Mouse (Mus musculus) thymus, postnatal 4 days (tissue): ENCODE measurements around the gene Map4k3.
A peak's percentile ranks its signal among the peaks of the same experiment; 100 is the strongest.
"Not testable (repeated sequence)": the region's sequence is repeated elsewhere in the genome, so short reads cannot be mapped to it uniquely, and the experiment has no call there.

Source experiments
- DNase-seq: peaks from one replicate; pipeline ENCODE4 v3.0.0; 2021

Map4k3 gene

DNA sequence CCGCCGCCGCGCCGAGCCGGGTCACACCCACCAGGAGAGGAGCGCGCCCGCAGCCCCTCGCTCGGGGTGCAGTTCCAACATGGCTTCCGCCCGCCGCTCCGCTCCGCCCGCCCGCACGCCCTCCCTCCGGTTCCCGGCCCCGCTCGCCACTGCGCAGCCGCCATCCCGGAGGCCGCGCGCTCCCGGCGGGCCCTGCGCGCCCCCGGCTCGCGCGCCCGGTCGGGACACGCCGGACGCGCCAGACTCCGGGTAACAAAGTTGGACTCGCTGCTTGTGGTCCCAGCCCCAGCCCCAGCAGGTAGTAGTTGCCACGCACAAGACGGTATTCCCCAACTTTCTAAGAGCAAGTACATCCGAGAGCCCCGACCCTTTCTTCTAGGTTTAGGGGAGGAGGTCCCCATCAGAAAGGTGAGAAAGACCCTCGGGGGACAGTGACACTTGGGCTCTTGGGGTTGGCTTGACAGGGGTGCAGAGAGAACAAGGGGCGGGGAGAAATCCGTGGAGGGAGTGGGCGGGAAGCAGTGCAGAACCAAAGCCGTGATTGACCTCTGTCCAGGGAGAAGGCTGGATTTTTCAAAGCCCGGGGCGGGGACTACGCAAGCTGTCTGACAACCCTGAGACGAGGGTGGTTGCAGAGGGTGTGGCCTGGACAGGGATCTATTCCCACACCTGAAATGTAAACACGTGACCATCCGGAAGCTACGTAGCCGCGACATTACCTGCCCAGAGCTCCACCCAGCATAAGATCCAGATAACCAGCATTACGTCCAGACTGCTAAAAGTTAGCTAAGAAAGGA lies at the start of gene Map4k3:
Gene Map4k3 (minus strand): TSS at position 424 of the 797 bp plus-strand sequence.
- peak; percentile 90 for DNase-seq

DNA sequence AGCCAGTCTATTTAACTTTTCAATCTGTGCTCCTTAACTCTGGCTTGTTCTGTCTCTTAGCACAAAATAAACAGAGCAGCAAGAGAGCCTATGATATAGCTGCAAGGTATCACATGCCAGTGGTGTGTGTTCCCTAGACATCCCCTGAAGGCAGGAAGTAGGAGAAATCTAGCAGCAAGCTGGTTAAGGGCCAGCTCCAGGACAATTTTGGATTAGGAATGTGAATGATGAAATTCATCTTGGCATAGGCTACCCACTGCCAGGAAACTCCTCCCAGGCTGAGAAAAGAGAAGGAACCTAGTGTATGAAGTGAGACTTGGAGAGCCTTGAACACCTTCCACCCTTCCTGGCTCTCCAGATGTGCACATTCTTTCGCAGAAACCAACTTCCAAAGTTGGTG lies 49.3 kb upstream of the Map4k3 start:
- no peak for DNase-seq

DNA sequence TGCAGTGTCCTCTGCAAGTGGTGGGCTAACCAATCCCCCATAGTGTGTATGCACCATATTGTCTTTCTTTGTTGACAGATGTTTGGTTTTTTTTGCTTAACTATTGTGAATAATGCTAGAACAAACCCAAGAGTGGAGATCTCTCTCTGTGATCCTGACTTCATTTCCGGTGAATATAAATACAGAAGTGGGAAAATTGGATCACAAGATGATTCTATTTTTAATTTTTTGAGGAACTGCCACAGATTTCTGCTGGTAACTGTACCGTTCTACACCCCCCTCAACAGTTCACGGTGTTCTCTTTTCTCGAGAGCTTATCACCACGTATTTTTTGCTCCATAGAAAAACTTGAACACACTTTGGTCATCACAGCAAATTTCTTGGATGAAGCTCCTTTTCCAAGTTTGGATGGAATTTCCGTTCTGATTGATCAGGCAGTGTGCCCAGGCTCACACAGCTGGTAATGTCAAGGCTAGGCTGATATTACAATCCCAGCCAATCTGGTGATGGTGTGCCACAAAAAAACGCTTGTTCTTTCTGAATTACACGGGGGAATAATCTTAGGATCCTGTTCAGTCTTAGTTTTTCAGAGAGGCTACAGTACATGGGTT lies 47.0 kb upstream of the Map4k3 start:
- DNase-seq: no peak

DNA sequence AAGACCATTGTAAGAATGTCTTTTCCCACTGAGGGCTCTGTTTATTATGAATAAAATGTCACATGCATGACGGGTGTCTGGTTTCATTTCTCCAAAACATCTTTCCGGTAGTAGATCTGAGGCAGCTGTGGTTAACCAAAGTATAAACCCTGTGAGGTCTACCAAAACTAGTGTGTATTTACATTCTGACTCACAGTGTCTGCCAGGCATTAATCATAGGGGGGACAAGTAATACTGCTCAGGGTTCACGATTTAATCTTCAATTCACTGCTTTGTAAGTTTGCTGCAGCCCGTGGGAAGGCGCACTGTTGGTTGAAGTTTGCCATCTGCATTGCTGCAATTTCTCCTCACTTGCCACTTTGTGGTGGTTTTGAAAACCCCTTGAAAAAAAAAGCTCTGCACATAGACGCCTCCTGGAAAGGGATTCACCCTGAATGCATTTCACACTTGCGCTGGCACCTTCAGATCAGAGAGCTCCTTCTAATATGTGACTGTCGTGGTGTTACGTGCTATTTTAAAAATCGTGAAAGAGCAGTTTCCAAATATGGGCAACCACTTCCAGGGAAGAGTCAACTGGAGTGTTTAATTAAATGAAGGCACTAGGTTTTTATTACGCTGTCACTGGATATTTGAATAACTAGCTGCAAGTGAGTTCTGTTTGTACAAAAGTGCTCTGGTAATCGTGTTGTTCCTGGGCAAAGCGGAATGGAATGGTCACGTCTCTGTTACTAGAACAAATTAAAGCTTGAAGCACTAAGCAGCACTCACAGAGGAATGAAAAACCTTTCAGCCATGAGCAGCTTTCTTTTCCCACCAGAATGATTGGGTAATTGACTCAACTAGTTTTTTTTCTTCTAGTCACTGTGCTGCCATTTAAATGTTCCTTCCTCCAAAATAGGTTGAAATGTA lies 44.5 kb upstream of the Map4k3 start:
- DNase-seq: peak; percentile 14

DNA sequence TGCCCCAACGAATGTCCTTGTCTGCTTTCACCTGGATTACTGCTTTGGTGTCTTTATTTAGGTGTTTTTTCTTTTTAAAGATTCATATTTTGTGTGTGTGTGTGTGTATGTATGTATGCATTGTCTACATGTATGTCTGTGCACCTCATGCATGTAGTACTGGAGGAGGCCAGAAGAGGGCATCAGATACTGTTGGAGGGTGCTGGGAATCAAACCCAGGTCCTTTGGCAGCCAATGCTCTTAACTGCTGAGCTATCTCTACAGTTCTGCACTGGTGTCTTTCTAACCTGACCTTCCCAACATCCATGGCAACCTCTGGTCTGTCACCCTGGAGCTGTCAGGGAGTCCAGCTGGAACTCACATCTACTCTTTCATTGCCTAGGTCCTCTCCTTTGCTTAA lies 41.8 kb upstream of the Map4k3 start:
- DNase-seq: no peak

DNA sequence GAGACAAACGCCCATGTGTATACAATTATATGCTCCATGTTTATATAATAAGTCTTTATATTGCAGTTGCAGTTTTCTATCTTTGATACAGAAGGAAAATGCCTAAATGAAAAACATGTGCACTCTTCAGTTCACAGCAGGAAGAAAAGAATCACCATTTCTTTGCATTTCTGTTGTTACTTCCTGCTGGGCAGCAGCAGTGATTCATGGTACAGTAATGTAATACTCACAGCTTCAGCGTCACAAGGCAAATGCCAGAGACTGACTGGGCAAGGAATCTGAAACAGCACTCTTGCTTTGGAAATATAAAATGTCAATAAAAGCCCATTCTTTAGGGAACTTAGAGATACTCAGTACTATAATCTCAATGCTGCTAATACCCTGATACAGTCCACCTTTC lies 36.9 kb upstream of the Map4k3 start:
- no peak for DNase-seq

DNA sequence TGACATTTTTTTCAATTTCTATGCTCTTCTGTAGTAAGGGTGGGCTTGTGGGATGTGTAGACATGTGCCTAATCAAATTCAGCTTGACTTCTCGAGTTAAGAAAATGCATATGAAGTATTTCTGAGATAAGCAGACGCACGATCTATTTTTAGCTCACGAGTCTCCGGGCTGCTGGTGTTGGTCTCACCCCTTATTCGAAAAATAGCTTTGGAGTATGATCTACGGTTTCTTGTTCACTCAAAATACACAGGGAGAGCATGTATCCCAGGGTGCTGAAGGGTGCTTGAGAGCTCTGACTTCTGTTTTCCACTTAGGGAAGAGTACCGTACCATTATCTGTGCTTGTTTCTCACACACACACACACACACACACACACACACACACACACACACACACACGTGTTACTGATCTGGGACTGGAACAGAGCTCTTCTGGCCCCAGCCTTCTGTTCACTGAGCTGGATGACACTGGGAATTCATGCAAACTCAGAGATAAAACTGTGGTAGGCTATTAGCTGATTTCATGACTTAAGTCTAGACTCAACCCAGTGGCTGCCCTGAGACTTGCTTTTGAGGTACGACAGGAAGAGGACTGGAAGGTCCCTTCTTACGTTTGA lies 34.9 kb upstream of the Map4k3 start:
- no peak for DNase-seq

DNA sequence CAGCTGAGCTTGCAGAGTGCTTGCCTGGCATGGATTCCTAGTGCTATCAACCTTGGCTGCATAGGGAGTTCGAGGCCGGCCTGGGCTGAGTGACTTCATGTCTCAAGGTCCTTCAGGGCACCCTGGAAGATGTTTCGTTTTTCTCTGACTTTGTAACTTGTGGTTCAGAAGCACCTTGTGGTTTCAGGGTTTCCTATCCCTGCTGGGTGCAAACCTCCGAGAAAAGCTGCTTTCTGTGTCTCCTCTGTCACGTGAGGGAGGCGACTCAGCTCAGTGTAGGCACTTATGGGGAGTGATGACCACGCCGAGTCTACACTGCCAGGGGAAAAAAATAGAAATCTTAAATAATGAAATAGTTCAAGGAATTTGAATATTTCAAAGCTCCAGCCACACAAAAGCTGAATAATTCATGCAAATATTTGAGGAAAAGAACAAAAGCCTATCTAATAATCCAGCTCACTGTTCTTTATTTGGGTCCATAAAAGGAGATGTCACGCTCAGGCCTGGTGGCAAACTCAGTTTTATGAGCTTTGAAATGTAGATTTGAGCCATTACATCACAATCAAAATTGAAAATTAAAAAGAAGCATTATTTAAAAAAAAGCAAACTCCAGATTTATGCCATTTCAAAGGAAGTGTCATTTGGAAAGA lies 34.2 kb upstream of the Map4k3 start:
- DNase-seq: peak; percentile 29

DNA sequence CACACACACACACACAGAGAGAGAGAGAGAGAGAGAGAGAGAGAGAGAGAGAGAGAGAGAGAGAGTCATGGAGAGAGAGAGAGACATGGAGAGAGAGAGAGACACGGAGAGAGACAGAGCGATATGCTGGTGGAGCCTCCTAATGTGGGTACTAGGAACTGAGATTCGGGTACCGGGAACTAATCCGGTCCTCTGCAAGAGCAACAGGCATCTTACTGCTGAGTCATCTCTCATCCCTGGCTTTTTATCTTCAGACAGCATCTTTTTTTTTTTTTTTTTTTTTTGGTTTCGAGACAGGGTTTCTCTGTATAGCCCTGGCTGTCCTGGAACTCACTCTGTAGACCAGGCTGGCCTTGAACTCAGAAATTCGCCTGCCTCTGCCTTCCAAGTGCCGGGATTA lies 32.9 kb upstream of the Map4k3 start:
- not testable (repeated sequence) for DNase-seq

DNA sequence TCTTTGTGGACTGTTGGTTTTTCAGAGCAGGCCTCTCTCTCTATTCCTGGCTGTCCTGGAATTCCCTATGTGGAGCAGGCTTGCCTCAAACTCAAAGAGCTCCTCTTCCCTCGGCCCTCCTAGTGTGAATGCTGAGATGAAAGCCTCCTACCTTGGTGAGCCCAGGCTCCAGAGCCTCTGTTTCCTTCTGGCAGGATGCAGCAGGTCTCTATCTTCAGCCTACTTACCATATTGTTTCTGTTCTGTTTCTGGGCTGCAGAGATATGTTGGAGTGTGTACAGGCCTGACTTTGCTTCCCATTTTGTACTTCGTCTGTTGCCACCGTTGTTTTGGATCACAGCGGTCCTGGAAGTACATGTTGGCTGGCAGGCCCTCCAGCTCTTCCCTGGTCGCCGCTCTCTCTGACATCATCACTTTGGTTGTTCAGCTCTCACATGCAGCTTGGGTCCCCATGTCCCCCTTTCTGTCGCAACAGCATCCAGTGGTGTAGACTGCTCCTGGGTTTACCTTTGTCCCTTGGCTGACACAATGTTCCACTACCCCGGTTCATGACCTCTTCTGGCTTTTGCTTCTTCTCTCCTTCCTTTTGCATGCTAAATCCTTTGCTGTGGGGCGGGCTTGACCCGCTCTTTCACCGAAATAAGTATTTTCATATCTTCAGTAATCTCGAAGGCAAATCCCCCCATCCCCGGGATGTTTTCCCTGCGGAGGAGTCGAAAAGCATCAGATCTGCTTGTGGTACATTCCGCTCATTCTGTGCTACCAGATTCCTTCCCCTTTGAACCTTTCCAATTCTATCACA lies 32.3 kb upstream of the Map4k3 start:
- no peak for DNase-seq

DNA sequence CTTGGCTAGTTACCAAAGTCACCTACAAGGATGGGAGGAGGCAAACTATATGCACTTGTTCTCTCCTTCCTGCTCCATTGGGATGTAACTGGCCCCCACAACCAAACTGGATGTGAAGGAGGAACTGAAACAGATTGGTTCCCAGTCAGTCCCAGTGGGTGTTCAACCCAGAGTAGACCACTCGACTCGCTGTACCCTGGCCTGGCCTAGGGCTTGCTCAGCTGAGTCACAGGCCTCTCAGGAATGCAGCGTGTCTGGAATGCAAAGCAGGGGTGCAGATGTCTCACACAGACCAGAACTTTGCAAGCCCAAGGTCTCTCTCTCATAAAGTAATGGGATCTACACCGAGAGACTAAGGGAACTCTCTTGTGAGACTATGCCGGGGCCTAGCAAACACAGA lies 27.8 kb upstream of the Map4k3 start:
- DNase-seq: no peak

DNA sequence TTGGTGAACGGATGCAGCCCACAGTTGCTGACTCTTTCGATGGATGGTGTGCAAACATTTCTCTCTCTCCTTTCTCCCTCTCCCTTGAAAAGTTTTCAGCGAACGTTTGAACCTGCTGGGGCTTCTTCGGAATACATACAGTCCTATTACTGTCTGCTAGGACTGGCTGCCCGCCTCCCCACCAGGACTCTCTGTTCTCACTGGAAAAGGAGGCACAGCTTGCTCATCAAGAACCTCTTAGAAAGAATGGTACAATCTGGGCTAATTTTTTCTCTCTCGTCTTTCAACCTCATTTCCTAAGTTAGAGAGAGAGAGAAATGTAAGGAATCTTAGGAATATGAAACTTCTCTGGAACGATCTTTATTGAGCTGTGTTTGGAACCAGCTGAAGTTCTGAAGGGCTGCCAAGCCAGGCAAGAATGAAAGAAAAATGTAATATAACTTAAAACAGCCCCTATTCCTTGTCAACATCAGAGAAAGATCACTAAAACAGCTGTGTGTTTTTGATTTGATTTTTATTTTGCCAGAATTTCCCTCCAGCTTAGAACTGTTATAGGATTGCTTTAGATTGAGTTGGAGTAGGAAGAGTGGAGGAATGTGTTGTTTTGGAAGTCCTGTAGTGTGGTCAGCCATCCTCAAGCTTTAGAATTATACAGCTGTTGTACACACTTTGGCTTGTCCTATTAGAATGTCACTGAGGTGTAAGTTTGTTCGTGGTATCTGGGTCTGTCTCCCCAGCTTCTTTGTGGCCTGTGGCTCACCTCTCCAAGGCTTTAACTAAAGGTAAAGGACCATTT lies 27.0 kb upstream of the Map4k3 start:
- no peak for DNase-seq

DNA sequence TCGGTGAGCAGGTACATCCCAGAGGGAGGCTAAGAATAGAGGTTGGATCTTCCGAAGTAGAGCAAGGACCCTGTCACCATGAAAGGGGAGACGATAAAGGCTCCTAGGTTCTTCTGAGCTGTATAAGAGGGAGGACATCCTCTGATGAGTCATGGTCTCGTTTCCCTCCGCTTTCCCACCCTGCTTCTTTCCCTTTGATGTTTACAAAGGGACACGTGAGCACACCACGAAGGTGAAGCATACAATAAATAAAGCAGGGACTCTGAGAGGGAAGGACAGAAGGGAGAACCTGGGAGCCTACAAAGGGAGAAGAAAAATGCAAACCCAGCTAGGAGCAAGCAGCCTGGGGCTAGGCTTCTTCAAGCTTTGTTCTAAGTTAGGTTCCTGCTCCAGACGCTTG lies 26.3 kb upstream of the Map4k3 start:
- DNase-seq: no peak

DNA sequence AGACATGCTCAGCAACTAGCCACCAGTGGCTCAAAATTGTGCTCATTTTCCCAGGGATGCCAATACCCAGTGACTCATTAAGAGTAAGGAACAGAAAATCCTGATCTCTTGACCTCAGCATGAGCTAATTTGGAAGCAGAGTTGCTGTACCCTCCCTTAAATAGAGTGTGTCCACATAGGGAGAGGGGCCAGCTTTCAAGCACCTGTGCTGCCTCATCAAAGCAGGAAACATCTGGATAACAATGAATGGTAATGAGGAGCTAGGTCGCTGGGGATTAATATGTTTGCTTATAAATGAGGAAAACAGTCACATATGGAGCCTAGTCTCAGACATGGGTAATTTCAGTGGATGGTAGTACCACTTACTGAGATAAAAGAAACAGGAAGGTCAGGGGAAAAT lies 24.2 kb upstream of the Map4k3 start:
- no peak for DNase-seq

DNA sequence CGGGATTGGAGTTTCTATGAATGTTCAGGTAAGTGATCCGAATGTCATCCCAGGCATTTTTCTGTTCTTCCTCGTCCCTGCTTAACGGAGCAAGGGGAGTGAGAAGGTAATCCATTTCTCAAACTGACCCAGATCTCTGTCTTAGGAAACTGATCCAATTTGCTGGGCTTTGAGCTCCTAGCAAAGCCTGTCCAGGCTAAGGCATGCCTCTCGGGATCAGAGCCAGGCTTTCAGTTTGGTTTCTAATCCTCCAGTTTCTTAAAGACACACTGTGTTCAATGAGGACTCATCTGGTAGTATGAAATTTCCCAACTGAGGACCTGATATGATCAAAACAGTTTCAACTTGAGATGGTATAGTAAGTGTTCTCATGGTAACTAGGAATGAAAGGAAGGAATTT lies 11.1 kb upstream of the Map4k3 start:
- no peak for DNase-seq

DNA sequence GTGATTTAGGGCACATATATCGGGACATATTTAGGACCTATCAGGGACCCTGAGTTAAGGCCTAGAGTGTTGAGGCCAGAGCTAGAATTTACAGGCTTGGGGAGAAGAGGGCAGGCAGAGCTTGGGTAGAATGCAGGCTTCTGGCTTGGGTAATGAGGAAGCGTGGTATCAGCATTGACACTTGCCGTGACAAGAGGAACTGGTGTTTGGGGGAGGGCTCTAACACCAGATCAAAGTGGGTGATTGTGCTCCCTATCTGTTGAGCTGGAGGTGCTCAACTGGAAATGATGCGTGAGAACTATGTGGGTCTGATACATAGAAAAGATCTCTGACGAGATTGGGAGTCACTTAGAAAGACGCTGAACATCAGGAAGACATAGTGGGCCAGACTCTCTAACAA lies 6.4 kb upstream of the Map4k3 start:
- no peak for DNase-seq

DNA sequence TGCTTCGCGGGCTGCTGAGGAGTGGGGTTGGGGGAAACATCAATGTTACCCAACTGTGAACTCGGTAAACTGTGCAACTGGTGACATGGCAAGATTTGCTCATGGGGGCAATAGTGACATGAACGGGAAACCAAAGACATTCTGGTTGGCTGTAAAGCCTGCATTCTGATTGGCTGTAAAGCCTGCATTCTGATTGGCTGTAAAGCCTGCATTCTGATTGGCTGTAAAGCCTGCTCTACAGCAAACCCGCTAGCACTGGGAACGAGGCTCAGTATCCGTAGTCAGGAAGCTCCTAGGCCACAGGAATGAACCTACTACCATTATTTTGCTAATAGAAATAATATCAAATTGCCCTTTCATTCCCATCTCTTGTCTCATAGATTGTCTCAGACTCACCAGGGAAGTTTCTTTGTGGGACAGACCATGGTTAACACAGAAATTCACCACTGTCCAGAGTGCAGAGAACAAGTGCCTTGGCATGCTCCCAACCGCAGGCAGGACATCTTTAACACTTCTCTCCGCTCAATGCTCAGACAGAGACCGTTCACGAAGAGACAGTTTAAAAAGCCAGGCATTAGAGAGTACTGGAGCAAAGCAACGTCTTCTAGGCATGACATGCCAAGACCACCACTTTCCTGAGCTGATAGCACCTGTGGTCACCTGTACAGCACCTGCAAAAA lies 5.0 kb upstream of the Map4k3 start:
- DNase-seq: no peak

DNA sequence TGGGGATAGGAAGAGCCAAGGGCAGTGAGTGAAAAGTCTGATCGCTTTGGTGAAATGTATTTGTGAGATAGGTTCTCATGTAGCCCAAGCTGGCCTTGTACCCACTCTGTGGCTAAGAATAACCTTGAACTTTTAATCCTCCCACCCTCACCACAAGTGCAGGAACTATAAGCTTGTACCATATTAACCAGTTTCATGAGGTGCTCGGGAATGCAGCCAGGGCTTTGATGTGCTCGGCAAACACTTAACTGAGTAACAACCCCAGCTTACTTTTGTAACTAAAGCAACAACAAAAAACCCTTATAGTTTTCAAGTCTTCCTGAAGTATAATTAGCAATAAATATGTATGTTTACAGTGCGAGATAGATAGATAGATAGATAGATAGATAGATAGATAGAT lies 4.0 kb upstream of the Map4k3 start:
- no peak for DNase-seq

DNA sequence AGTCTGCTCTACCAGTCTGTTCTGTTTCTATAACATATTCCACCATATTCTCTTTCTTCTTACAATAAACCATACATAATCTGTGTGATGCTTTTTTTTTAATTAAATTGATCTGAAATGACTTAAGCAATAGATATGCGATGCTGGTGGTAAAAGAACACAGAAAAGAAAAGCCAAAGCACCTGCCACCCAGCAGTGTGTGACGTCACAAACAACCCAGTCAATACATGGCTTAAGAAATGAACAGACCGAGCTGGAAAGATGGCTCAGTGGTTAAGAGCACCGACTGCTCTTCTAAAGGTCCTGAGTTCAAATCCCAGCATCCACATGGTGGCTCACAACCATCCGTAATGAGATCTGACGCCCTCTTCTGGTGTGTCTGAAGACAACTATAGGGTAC lies 2.0 kb upstream of the Map4k3 start:
- DNase-seq: not testable (repeated sequence)

DNA sequence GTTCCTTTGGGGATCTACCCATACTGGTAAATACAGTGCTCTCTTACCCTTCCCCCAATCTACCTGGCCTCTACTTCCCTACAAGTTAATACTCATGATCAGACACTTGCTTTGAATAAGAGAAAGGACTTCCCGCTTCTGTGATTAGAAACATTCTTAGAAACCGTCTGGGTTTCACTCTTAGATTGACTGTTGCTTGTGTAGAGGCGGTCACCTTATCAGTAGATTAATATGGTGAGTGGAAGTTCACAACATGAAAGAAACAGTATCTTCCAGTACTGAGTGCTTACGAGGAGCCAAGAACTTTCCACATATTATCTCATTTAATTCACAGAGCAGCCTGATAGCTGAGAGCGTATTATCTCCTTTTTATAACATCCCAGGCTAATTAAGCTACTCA lies 1.5 kb upstream of the Map4k3 start:
- no peak for DNase-seq
